In the genomic region with DNA sequence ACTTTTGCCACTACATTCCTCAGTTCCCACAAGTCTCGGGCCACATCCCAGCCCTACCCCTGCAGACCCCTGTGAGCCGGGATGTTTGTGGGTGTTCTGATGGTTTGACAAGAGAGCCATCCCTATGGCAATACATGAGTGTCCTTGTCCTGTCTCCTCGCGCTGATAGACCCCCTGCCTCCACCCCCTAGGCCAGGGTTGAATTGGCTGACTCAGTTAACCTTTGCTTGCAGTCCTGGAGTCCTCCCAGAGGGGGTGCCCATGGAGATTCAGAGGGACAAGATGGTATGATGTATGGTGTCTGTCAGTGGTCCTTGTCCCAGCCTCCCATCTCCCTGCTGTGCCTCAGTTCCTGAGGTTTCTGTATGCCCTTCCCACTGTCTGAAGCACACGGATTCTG, we compare ENCODE assay signal across 42 mouse cellular contexts. TPM values are rescaled to one million over a fixed set of nuclear protein-coding genes. Genes with fewer than 3 reads are reported as not detected.
"Had no signal": no experiment of that assay in that cellular context is flagged by ENCODE, and none has a peak within 500 bp of the region (broad histone marks: within the 10 kb centered on the region; RNA-seq: fewer than 3 reads in every experiment).

No protein-coding gene starts in this region.

- H3K4me2 ChIP-seq: limb, embryonic 12.5 days; limb, embryonic 13.5 days; limb, embryonic 15.5 days; liver, embryonic 11.5 days; liver, embryonic 12.5 days; liver, embryonic 13.5 days; liver, embryonic 15.5 days; lung, embryonic 14.5 days; lung, embryonic 15.5 days; midbrain, embryonic 11.5 days; midbrain, embryonic 12.5 days; midbrain, embryonic 13.5 days; midbrain, embryonic 15.5 days; neural tube, embryonic 12.5 days; neural tube, embryonic 13.5 days had no signal

- H3K9ac ChIP-seq: limb, embryonic 13.5 days; limb, embryonic 15.5 days; liver, embryonic 12.5 days; liver, embryonic 13.5 days; liver, embryonic 14.5 days; liver, embryonic 15.5 days; liver, postnatal 0 days; lung, embryonic 14.5 days; lung, embryonic 15.5 days; midbrain, embryonic 12.5 days; midbrain, embryonic 13.5 days; midbrain, embryonic 15.5 days; neural tube, embryonic 12.5 days; neural tube, embryonic 13.5 days had no signal

- ATAC-seq: liver, embryonic 12.5 days; liver, postnatal 0 days; lung, postnatal 0 days; midbrain, embryonic 13.5 days; midbrain, embryonic 15.5 days; midbrain, embryonic 16.5 days had no signal

- H3K36me3 ChIP-seq: limb, embryonic 12.5 days; limb, embryonic 13.5 days; limb, embryonic 15.5 days; liver, embryonic 12.5 days; liver, embryonic 13.5 days; liver, embryonic 15.5 days; lung, embryonic 15.5 days; midbrain, embryonic 10.5 days; midbrain, embryonic 12.5 days; midbrain, embryonic 13.5 days; midbrain, embryonic 15.5 days; neural tube, embryonic 12.5 days; neural tube, embryonic 13.5 days had no signal

- DNase-seq: left cerebral cortex, postnatal 4 days; liver; liver, embryonic 13.5 days; liver, postnatal 0 days; lung, adult 18-20 months; lung, adult 2 months; lung, embryonic 14.5 days; lung, postnatal 10 days; lung, postnatal 14 days; lung, postnatal 36 days; lung, postnatal 4 days; midbrain, embryonic 14.5 days had no signal

- H3K4me3 ChIP-seq: limb, embryonic 12.5 days; limb, embryonic 13.5 days; limb, embryonic 15.5 days; liver, embryonic 12.5 days; liver, embryonic 13.5 days; liver, embryonic 15.5 days; lung, embryonic 15.5 days; megakaryocyte, embryonic 14.5 days; midbrain, embryonic 10.5 days; midbrain, embryonic 12.5 days; midbrain, embryonic 13.5 days; midbrain, embryonic 15.5 days; myocyte; neural tube, embryonic 12.5 days; neural tube, embryonic 13.5 days had no signal

- H3K27ac ChIP-seq: limb, embryonic 12.5 days; limb, embryonic 13.5 days; limb, embryonic 15.5 days; liver, embryonic 12.5 days; liver, embryonic 13.5 days; liver, embryonic 14.5 days; liver, embryonic 15.5 days; lung, embryonic 15.5 days; macrophage; midbrain, embryonic 10.5 days; midbrain, embryonic 12.5 days; midbrain, embryonic 13.5 days; midbrain, embryonic 15.5 days; neural tube, embryonic 12.5 days; neural tube, embryonic 13.5 days had no signal

- H3K9me3 ChIP-seq: limb, embryonic 12.5 days; limb, embryonic 13.5 days; limb, embryonic 15.5 days; liver, embryonic 12.5 days; liver, embryonic 13.5 days; liver, embryonic 15.5 days; lung, embryonic 15.5 days; midbrain, embryonic 10.5 days; midbrain, embryonic 12.5 days; midbrain, embryonic 13.5 days; midbrain, embryonic 15.5 days; neural tube, embryonic 12.5 days; neural tube, embryonic 13.5 days had no signal

RNA-seq across cellular contexts. Expression of gene Fosb, which starts 4.2 kb away (rescaled TPM):
- polyA plus RNA-seq: liver, embryonic 13.5 days; liver, embryonic 16.5 days; lung, embryonic 14.5 days; midbrain, embryonic 13.5 days; midbrain, embryonic 14.5 days; midbrain, embryonic 15.5 days; neural tube, embryonic 11.5 days; neural tube, embryonic 12.5 days had no signal

RNA-seq across cellular contexts. Expression of gene Rtn2, which starts 31.6 kb away (rescaled TPM):
- total RNA-seq: megakaryocyte progenitor cell, adult 5-6 weeks; megakaryocyte, adult 5-6 weeks; megakaryocyte-erythroid progenitor cell, adult 5-6 weeks; monocyte, adult 5-6 weeks had no signal

RNA-seq across cellular contexts. Expression of gene Ppm1n, which starts 34.2 kb away (rescaled TPM):
- total RNA-seq: left cerebral cortex, postnatal 36 days; liver, adult 2 months; megakaryocyte progenitor cell, adult 5-6 weeks; megakaryocyte, adult 5-6 weeks; megakaryocyte-erythroid progenitor cell, adult 5-6 weeks; monocyte, adult 5-6 weeks had no signal
- polyA plus RNA-seq: limb, embryonic 12.5 days; limb, embryonic 13.5 days; limb, embryonic 14.5 days; liver, embryonic 11.5 days; liver, embryonic 12.5 days; liver, embryonic 13.5 days; liver, postnatal 0 days; lung, embryonic 14.5 days; lung, embryonic 15.5 days; lung, embryonic 16.5 days; lung, postnatal 0 days; macrophage; neural tube, embryonic 11.5 days; neural tube, embryonic 12.5 days had no signal
